ENCODE assay signal across 26 mouse cellular contexts in the genomic region with DNA sequence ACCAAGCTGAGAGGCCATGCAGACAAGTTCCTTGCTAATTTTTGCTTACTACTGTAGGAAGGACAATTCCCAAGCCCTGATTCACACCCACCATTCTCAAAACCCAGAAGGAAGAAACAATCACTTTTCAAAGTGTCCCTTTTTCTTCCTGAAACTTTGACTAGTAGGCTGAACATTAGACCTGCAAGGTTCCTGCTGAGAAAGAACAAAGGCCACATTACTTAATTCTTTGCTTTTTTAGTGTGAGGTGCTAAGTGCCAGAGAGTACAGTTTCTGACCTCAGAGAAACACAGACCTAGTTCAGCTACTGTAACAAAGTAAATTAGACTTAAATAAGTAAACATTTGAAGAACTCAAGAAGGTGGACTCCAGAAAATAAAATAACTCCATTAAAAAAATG. TPM values are rescaled to one million over a fixed set of nuclear protein-coding genes. Genes with fewer than 3 reads are reported as not detected.
"Had no signal": no experiment of that assay in that cellular context is flagged by ENCODE, and none has a peak within 500 bp of the region (broad histone marks: within the 10 kb centered on the region; RNA-seq: fewer than 3 reads in every experiment).

No protein-coding gene starts in this region.

- H3K4me2 ChIP-seq: lung, embryonic 15.5 days; midbrain, embryonic 11.5 days; midbrain, embryonic 13.5 days; midbrain, embryonic 15.5 days; neural tube, embryonic 12.5 days; stomach, embryonic 15.5 days had no signal

- H3K36me3 ChIP-seq: lung, embryonic 15.5 days; midbrain, embryonic 13.5 days; midbrain, embryonic 15.5 days; neural tube, embryonic 12.5 days; stomach, embryonic 15.5 days had no signal

- DNase-seq: liver, postnatal 0 days; lung, adult 2 months; lung, postnatal 14 days; lung, postnatal 36 days; right cerebral cortex, postnatal 14 days; right cerebral cortex, postnatal 4 days; thymus, adult 2 months; thymus, postnatal 25 days; thymus, postnatal 4 days had no signal

- H3K9ac ChIP-seq: liver, postnatal 0 days; lung, embryonic 15.5 days; midbrain, embryonic 13.5 days; midbrain, embryonic 15.5 days; neural tube, embryonic 12.5 days; stomach, embryonic 15.5 days had no signal

- H3K9me3 ChIP-seq: lung, embryonic 15.5 days; megakaryocyte, embryonic 14.5 days; midbrain, embryonic 13.5 days; midbrain, embryonic 15.5 days; neural tube, embryonic 12.5 days; stomach, embryonic 15.5 days had no signal

- H3K27me3 ChIP-seq: lung, embryonic 15.5 days; megakaryocyte, embryonic 14.5 days; midbrain, embryonic 13.5 days; midbrain, embryonic 15.5 days; neural tube, embryonic 12.5 days; stomach, embryonic 15.5 days had no signal

- H3K4me1 ChIP-seq: lung, embryonic 15.5 days; megakaryocyte, embryonic 14.5 days; midbrain, embryonic 13.5 days; midbrain, embryonic 15.5 days; neural tube, embryonic 12.5 days; stomach, embryonic 15.5 days had no signal

- H3K4me3 ChIP-seq: lung, embryonic 15.5 days; megakaryocyte, embryonic 14.5 days; midbrain, embryonic 13.5 days; midbrain, embryonic 15.5 days; neural tube, embryonic 12.5 days; stomach, embryonic 15.5 days had no signal

- H3K27ac ChIP-seq: lung, embryonic 15.5 days; macrophage; midbrain, embryonic 13.5 days; midbrain, embryonic 15.5 days; neural tube, embryonic 12.5 days; stomach, embryonic 15.5 days; stomach, postnatal 0 days had no signal

- ATAC-seq: liver, postnatal 0 days; lung, postnatal 0 days; midbrain, embryonic 13.5 days; midbrain, embryonic 15.5 days had no signal

RNA-seq across cellular contexts. Expression of a gene that starts 20.3 kb away (rescaled TPM):
- total RNA-seq: megakaryocyte progenitor cell, adult 5-6 weeks; midbrain, postnatal 0 days; monocyte, adult 5-6 weeks; neutrophil, adult 5-6 weeks had no signal
- polyA plus RNA-seq: liver, postnatal 0 days; macrophage; midbrain, embryonic 11.5 days; midbrain, embryonic 13.5 days; midbrain, embryonic 15.5 days; neural tube, embryonic 12.5 days; neural tube, embryonic 14.5 days had no signal

RNA-seq across cellular contexts. Expression of a gene that starts 25.9 kb away (rescaled TPM):
- total RNA-seq: megakaryocyte progenitor cell, adult 5-6 weeks; midbrain, postnatal 0 days; monocyte, adult 5-6 weeks; neutrophil, adult 5-6 weeks had no signal
- polyA plus RNA-seq: lung, adult 2 months; lung, embryonic 15.5 days; lung, postnatal 0 days; macrophage; midbrain, embryonic 11.5 days; midbrain, embryonic 13.5 days; midbrain, embryonic 15.5 days; midbrain, postnatal 0 days; neural tube, embryonic 12.5 days; neural tube, embryonic 14.5 days; urinary bladder, adult 2 months had no signal

RNA-seq across cellular contexts. Expression of a gene that starts 53.0 kb away (rescaled TPM):
- total RNA-seq: megakaryocyte progenitor cell, adult 5-6 weeks; midbrain, postnatal 0 days; monocyte, adult 5-6 weeks; neutrophil, adult 5-6 weeks had no signal
- polyA plus RNA-seq: liver, postnatal 0 days; lung, adult 2 months; lung, embryonic 15.5 days; lung, postnatal 0 days; macrophage; midbrain, embryonic 11.5 days; midbrain, embryonic 13.5 days; midbrain, embryonic 15.5 days; midbrain, postnatal 0 days; neural tube, embryonic 12.5 days; neural tube, embryonic 14.5 days; stomach, embryonic 15.5 days; stomach, postnatal 0 days; testis, adult 2 months; urinary bladder, adult 2 months had no signal
